7 mouse cellular contexts compared by ENCODE assay signal in genomic region chr11:57801766-57802510, GRCm38 (mm10). TPM values are rescaled to one million over a fixed set of nuclear protein-coding genes. Genes with fewer than 3 reads are reported as not detected.
DNase-seq lines count a peak whose midpoint lies in the region; ATAC-seq lines count a peak whose summit lies in the region.

No protein-coding gene starts in this region.

- under 1% methylated on average over 69 of the region's 85 CpGs for WGBS in hindbrain, embryonic 13.5 days
- under 1% methylated on average over 79 of the region's 85 CpGs for WGBS in limb, embryonic 10.5 days
- WGBS in midbrain, embryonic 13.5 days = under 1% methylated on average over 66 of the region's 85 CpGs
- WGBS in stomach, embryonic 14.5 days = under 1% methylated on average over 75 of the region's 85 CpGs

- H3K27ac ChIP-seq in hindbrain, embryonic 13.5 days = peak overlapping the region; percentile 59
- peak overlapping the region; percentile 92 for H3K27ac ChIP-seq in limb, embryonic 10.5 days
- H3K27ac ChIP-seq in midbrain, embryonic 13.5 days = peak overlapping the region; percentile 67
- H3K27ac ChIP-seq in stomach, embryonic 14.5 days (ENCODE audit: low read length) = peak overlapping the region; percentile 61; the same call in 1 of the 2 replicates

- H3K4me3 ChIP-seq in hindbrain, embryonic 13.5 days = peak overlapping the region; percentile 98
- peak overlapping the region; percentile 95 for H3K4me3 ChIP-seq in limb, embryonic 10.5 days
- H3K4me3 ChIP-seq in midbrain, embryonic 13.5 days (replicated peaks) = peak overlapping the region; percentile 94
- peak overlapping the region; percentile 95 for H3K4me3 ChIP-seq in stomach, embryonic 14.5 days (ENCODE audit: low read depth, low read length)

- peak overlapping the region; percentile 98 for H3K4me2 ChIP-seq in hindbrain, embryonic 13.5 days
- peak overlapping the region; percentile 98 for H3K4me2 ChIP-seq in midbrain, embryonic 13.5 days (replicated peaks)
- H3K4me2 ChIP-seq in stomach, embryonic 14.5 days (replicated peaks; ENCODE audit: low read depth, low read length) = peak overlapping the region; percentile 98

- no peaks in the 10 kb centered on the region for H3K27me3 ChIP-seq in hindbrain, embryonic 13.5 days
- no peaks in the 10 kb centered on the region for H3K27me3 ChIP-seq in limb, embryonic 10.5 days (ENCODE audit: low read depth, poor library complexity, severe bottlenecking)
- no peaks in the 10 kb centered on the region for H3K27me3 ChIP-seq in midbrain, embryonic 13.5 days
- no peaks in the 10 kb centered on the region for H3K27me3 ChIP-seq in stomach, embryonic 14.5 days (ENCODE audit: control insufficient read depth, insufficient read depth, low read length)

- H3K9me3 ChIP-seq in hindbrain, embryonic 13.5 days = no peaks in the 10 kb centered on the region
- H3K9me3 ChIP-seq in limb, embryonic 10.5 days (replicated peaks) = no peaks in the 10 kb centered on the region
- H3K9me3 ChIP-seq in midbrain, embryonic 13.5 days = no peaks in the 10 kb centered on the region
- no peaks in the 10 kb centered on the region for H3K9me3 ChIP-seq in stomach, embryonic 14.5 days (ENCODE audit: control insufficient read depth, low read depth, low read length)

- peak overlapping the region; percentile 92 for H3K9ac ChIP-seq in hindbrain, embryonic 13.5 days
- H3K9ac ChIP-seq in midbrain, embryonic 13.5 days (replicated peaks) = peak overlapping the region; percentile 92
- peak overlapping the region; percentile 89 for H3K9ac ChIP-seq in stomach, embryonic 14.5 days (replicated peaks; ENCODE audit: low read depth, low read length)

- peaks cover 42% of the 10 kb centered on the region for H3K4me1 ChIP-seq in hindbrain, embryonic 13.5 days (replicated peaks)
- peaks cover 35% of the 10 kb centered on the region for H3K4me1 ChIP-seq in limb, embryonic 10.5 days
- peaks cover 48% of the 10 kb centered on the region for H3K4me1 ChIP-seq in midbrain, embryonic 13.5 days (replicated peaks)
- peaks cover 14% of the 10 kb centered on the region for H3K4me1 ChIP-seq in stomach, embryonic 14.5 days (ENCODE audit: control insufficient read depth, insufficient read depth, low read length)

- peak; percentile 72 for DNase-seq in NIH3T3 (ENCODE audit: low read depth)
- DNase-seq in cerebellum, adult 11 months = peak; percentile 30
- peak; percentile 13 to 16 for DNase-seq in frontal cortex, postnatal 25 days (ENCODE audit: low spot score in 2 of 2)
- peak; percentile 76 for DNase-seq in limb, embryonic 10.5 days (ENCODE audit: low spot score)

- peaks cover 9% of the 10 kb centered on the region; the same call in 1 of the 2 replicates for H3K36me3 ChIP-seq in hindbrain, embryonic 13.5 days
- H3K36me3 ChIP-seq in limb, embryonic 10.5 days = peaks cover 10% of the 10 kb centered on the region
- H3K36me3 ChIP-seq in midbrain, embryonic 13.5 days = peaks cover 10% of the 10 kb centered on the region
- H3K36me3 ChIP-seq in stomach, embryonic 14.5 days (ENCODE audit: control insufficient read depth, insufficient read depth, low read length) = no peaks in the 10 kb centered on the region

- peak; percentile 74 for ATAC-seq in hindbrain, embryonic 13.5 days (ENCODE audit: low FRiP score)
- ATAC-seq in midbrain, embryonic 13.5 days = peak; percentile 78
- ATAC-seq in stomach, embryonic 14.5 days (ENCODE audit: insufficient number of reproducible peaks, insufficient read depth, low FRiP score, low read depth) = peak; percentile 46

RNA-seq across cellular contexts. Expression of gene Sap30l, which starts 0.5 kb away (rescaled TPM):
- 7.2 and 8.4 TPM in 2 replicates for polyA plus RNA-seq in hindbrain, embryonic 13.5 days (2015; fragmentation: Nextera tagmentation; extraction: Ambion mirVana)
- 11.2 and 12.4 TPM in 2 replicates for polyA plus RNA-seq in limb, embryonic 10.5 days (2016; fragmentation: Nextera tagmentation; extraction: Ambion mirVana)
- 8.9 and 9.8 TPM in 2 replicates for polyA plus RNA-seq in midbrain, embryonic 13.5 days (2015; fragmentation: Nextera tagmentation; extraction: Ambion mirVana)
- 8.4 and 10.3 TPM in 2 replicates for polyA plus RNA-seq in stomach, embryonic 14.5 days (2014; fragmentation: Nextera tagmentation; extraction: Ambion mirVana)

RNA-seq across cellular contexts. Expression of gene Hand1, which starts 30.7 kb away (rescaled TPM):
- polyA plus RNA-seq in hindbrain, embryonic 13.5 days (2015; fragmentation: Nextera tagmentation; extraction: Ambion mirVana) = not detected in 2 replicates
- 3.3 and 8.5 TPM in 2 replicates for polyA plus RNA-seq in limb, embryonic 10.5 days (2016; fragmentation: Nextera tagmentation; extraction: Ambion mirVana)
- polyA plus RNA-seq in midbrain, embryonic 13.5 days (2015; fragmentation: Nextera tagmentation; extraction: Ambion mirVana) = not detected in 2 replicates
- 0.67 and 1.3 TPM in 2 replicates for polyA plus RNA-seq in stomach, embryonic 14.5 days (2014; fragmentation: Nextera tagmentation; extraction: Ambion mirVana)

Comparison
In these comparisons a context has a peak if more than half of its experiments do, and no peak if none do; other contexts are left out.
1. Peak in every context shown above with its lines: DNase-seq, ATAC-seq, H3K4me3 ChIP-seq and H3K27ac ChIP-seq.
2. DNase-seq: peak in every context shown above with its lines; median percentile 76 in limb, embryonic 10.5 days; 72 in NIH3T3; 30 in cerebellum, adult 11 months; 14 in frontal cortex, postnatal 25 days.